Mouse (Mus musculus): ENCODE data around the gene Gfpt1. TPM values are rescaled to one million over a fixed set of nuclear protein-coding genes. Genes with fewer than 3 reads are reported as not detected.
A peak's percentile ranks its signal among the peaks of the same experiment; 100 is the strongest.

Gfpt1 gene
- total and polyA plus RNA-seq, 2 experiments from 2014 or later = 21.4 to 43.7 TPM

- H3K36me3 ChIP-seq (ENCODE audit: insufficient read depth, low read length) = no peaks in the 10 kb centered on the region
- peaks cover 14% of the 10 kb centered on the region for H3K4me1 ChIP-seq (ENCODE audit: insufficient read depth, low read length)
- no peak for DNase-seq (ENCODE audit: low spot score)
- 15% methylated on average over 3 of the region's 3 CpGs for whole genome bisulfite sequencing
- no peak overlapping the region for H3K4me3 ChIP-seq (ENCODE audit: low read depth, low read length)
- H3K9me3 ChIP-seq (ENCODE audit: low read length) = no peaks in the 10 kb centered on the region
- no peaks in the 10 kb centered on the region for H3K27me3 ChIP-seq (ENCODE audit: insufficient read depth, low read length)
- no peak overlapping the region for H3K9ac ChIP-seq (replicated peaks; ENCODE audit: low read length, poor library complexity, severe bottlenecking)
- no peak for ATAC-seq (ENCODE audit: low FRiP score)
- no peak overlapping the region for H3K4me2 ChIP-seq (ENCODE audit: low read depth, low read length, poor library complexity, severe bottlenecking)
- H3K27ac ChIP-seq (ENCODE audit: low read depth, low read length) = peak overlapping the region; percentile 78
- TF ChIP-seq CTCF (IDR thresholded peaks at IDR 0.05) = no peak
These were observed 56.6 kb downstream of the Gfpt1 start for GRCm38 (mm10) chr6:87099261-87099660.

- Histone ChIP-seq H3K4me2 (ENCODE audit: low read depth, low read length, poor library complexity, severe bottlenecking) (no peak overlapping the region), H3K4me1 (ENCODE audit: insufficient read depth, low read length) (peaks cover 14% of the 10 kb centered on the region), H3K36me3 (ENCODE audit: insufficient read depth, low read length) (no peaks in the 10 kb centered on the region), H3K4me3 (ENCODE audit: low read depth, low read length) (no peak overlapping the region), H3K27me3 (ENCODE audit: insufficient read depth, low read length) (no peaks in the 10 kb centered on the region), H3K9me3 (ENCODE audit: low read length) (no peaks in the 10 kb centered on the region), H3K9ac (replicated peaks; ENCODE audit: low read length, poor library complexity, severe bottlenecking) (no peak overlapping the region), H3K27ac (ENCODE audit: low read depth, low read length) (peak overlapping the region; percentile 78)
- WGBS = 29% methylated on average over 7 of the region's 7 CpGs
- no peak for TF ChIP-seq CTCF (IDR thresholded peaks at IDR 0.05)
- DNase-seq (ENCODE audit: low spot score) (peak; percentile 85), ATAC-seq (ENCODE audit: low FRiP score) (peak; percentile 63; the same call in 1 of the 2 replicates)
These were observed 57.1 kb downstream of the Gfpt1 start for GRCm38 (mm10) chr6:87099671-87100296.

GRCm38 (mm10) chr6:87100297-87101020, 57.8 kb downstream of the Gfpt1 start:
- no peak for TF ChIP-seq CTCF (IDR thresholded peaks at IDR 0.05)
- H3K4me2 ChIP-seq (ENCODE audit: low read depth, low read length, poor library complexity, severe bottlenecking) = no peak overlapping the region
- no peaks in the 10 kb centered on the region for H3K36me3 ChIP-seq (ENCODE audit: insufficient read depth, low read length)
- no peak overlapping the region for H3K9ac ChIP-seq (replicated peaks; ENCODE audit: low read length, poor library complexity, severe bottlenecking)
- H3K27me3 ChIP-seq (ENCODE audit: insufficient read depth, low read length) = no peaks in the 10 kb centered on the region
- H3K4me1 ChIP-seq (ENCODE audit: insufficient read depth, low read length) = peaks cover 14% of the 10 kb centered on the region
- DNase-seq (ENCODE audit: low spot score) (peak; percentile 62), ATAC-seq (ENCODE audit: low FRiP score) (no peak)
- H3K4me3 ChIP-seq (ENCODE audit: low read depth, low read length) = no peak overlapping the region
- 86% methylated on average over 9 of the region's 9 CpGs for WGBS
- no peaks in the 10 kb centered on the region for H3K9me3 ChIP-seq (ENCODE audit: low read length)
- peak overlapping the region; percentile 78 for H3K27ac ChIP-seq (ENCODE audit: low read depth, low read length)

- peaks cover 14% of the 10 kb centered on the region for H3K4me1 ChIP-seq (ENCODE audit: insufficient read depth, low read length)
- ATAC-seq (ENCODE audit: low FRiP score) = peak; percentile 67
- 0 out of 2 replicates have a peak overlapping the region, but pooled peaks have one; percentile 20 for H3K9ac ChIP-seq (replicated peaks; ENCODE audit: low read length, poor library complexity, severe bottlenecking)
- DNase-seq (ENCODE audit: low spot score) = peak; percentile 91
- peak; percentile 88 for TF ChIP-seq CTCF (IDR thresholded peaks at IDR 0.05)
- 0 out of 2 replicates have a peak overlapping the region, but pooled peaks have one; percentile 78 for H3K27ac ChIP-seq (ENCODE audit: low read depth, low read length)
- no peaks in the 10 kb centered on the region for H3K27me3 ChIP-seq (ENCODE audit: insufficient read depth, low read length)
- H3K4me3 ChIP-seq (ENCODE audit: low read depth, low read length) = peak overlapping the region; percentile 24
- WGBS = 11% methylated on average over 12 of the region's 12 CpGs
- no peaks in the 10 kb centered on the region for H3K36me3 ChIP-seq (ENCODE audit: insufficient read depth, low read length)
- H3K4me2 ChIP-seq (ENCODE audit: low read depth, low read length, poor library complexity, severe bottlenecking) = peak overlapping the region; percentile 58
- H3K9me3 ChIP-seq (ENCODE audit: low read length) = no peaks in the 10 kb centered on the region
These were observed 58.8 kb downstream of the Gfpt1 start for GRCm38 (mm10) chr6:87101281-87101954.

- 23% methylated on average over 4 of the region's 4 CpGs for WGBS
- Histone ChIP-seq H3K4me2 (ENCODE audit: low read depth, low read length, poor library complexity, severe bottlenecking) (no peak overlapping the region), H3K27me3 (ENCODE audit: insufficient read depth, low read length) (no peaks in the 10 kb centered on the region), H3K4me1 (ENCODE audit: insufficient read depth, low read length) (peaks cover 14% of the 10 kb centered on the region), H3K9ac (replicated peaks; ENCODE audit: low read length, poor library complexity, severe bottlenecking) (no peak overlapping the region), H3K27ac (ENCODE audit: low read depth, low read length) (peak overlapping the region; percentile 51; the same call in 1 of the 2 replicates), H3K4me3 (ENCODE audit: low read depth, low read length) (no peak overlapping the region), H3K36me3 (ENCODE audit: insufficient read depth, low read length) (no peaks in the 10 kb centered on the region), H3K9me3 (ENCODE audit: low read length) (no peaks in the 10 kb centered on the region)
- ATAC-seq (ENCODE audit: low FRiP score) (no peak), DNase-seq (ENCODE audit: low spot score) (no peak)
- TF ChIP-seq CTCF (IDR thresholded peaks at IDR 0.05) = no peak
These were observed 59.3 kb downstream of the Gfpt1 start for GRCm38 (mm10) chr6:87101955-87102353.
